Mouse (Mus musculus) splenic B cell, adult 2 months (primary cell): ENCODE results near the gene Cdc42bpa.

Experiments used
- DNase-seq: peaks from one replicate; pipeline ENCODE4 v3.0.0-alpha.2; 2011; ENCODE audit warnings: low read depth, low spot score
- H3K27me3 ChIP-seq: 2 replicates; pipeline ENCODE4 v1.6.1; 2012; ENCODE audit warnings: mild to moderate bottlenecking, low read length, moderate library complexity, mixed read lengths; ENCODE audit not compliant: control insufficient read depth, poor library complexity, insufficient read depth, severe bottlenecking
- H3K36me3 ChIP-seq: 2 replicates; pipeline ENCODE4 v1.6.1; 2012; ENCODE audit warnings: mild to moderate bottlenecking, low read length, moderate library complexity, mixed read lengths; ENCODE audit not compliant: control insufficient read depth, poor library complexity, insufficient read depth, severe bottlenecking

Gene Cdc42bpa

GRCm38 (mm10) chr1:179959721-179960542, at the start of gene Cdc42bpa:
TSS of gene Cdc42bpa (plus strand) at chr1:179960472.
- Histone ChIP-seq H3K36me3 (no peaks in the 10 kb centered on the region), H3K27me3 (no peaks in the 10 kb centered on the region)
- peak; percentile 37 for DNase-seq

- H3K36me3 ChIP-seq = no peaks in the 10 kb centered on the region
- no peaks in the 10 kb centered on the region for H3K27me3 ChIP-seq
- DNase-seq = no peak
These were observed 46.8 kb upstream of the Cdc42bpa start for GRCm38 (mm10) chr1:179913471-179913870.

- Histone ChIP-seq H3K27me3 (no peaks in the 10 kb centered on the region), H3K36me3 (no peaks in the 10 kb centered on the region)
- DNase-seq = no peak
These were observed 43.2 kb upstream of the Cdc42bpa start for GRCm38 (mm10) chr1:179917036-179917435.

GRCm38 (mm10) chr1:179917481-179917880, 42.8 kb upstream of the Cdc42bpa start:
- Histone ChIP-seq H3K27me3 (no peaks in the 10 kb centered on the region), H3K36me3 (no peaks in the 10 kb centered on the region)
- no peak for DNase-seq

GRCm38 (mm10) chr1:179919656-179920436, 40.4 kb upstream of the Cdc42bpa start:
- Histone ChIP-seq H3K36me3 (no peaks in the 10 kb centered on the region), H3K27me3 (no peaks in the 10 kb centered on the region)
- DNase-seq = no peak

GRCm38 (mm10) chr1:179923661-179924405, 36.4 kb upstream of the Cdc42bpa start:
- DNase-seq = no peak
- H3K36me3 ChIP-seq = no peaks in the 10 kb centered on the region
- no peaks in the 10 kb centered on the region for H3K27me3 ChIP-seq

GRCm38 (mm10) chr1:179926240-179926639, 34.0 kb upstream of the Cdc42bpa start:
- no peak for DNase-seq
- Histone ChIP-seq H3K27me3 (no peaks in the 10 kb centered on the region), H3K36me3 (no peaks in the 10 kb centered on the region)

- DNase-seq = no peak
- H3K27me3 ChIP-seq = no peaks in the 10 kb centered on the region
These were observed 33.2 kb upstream of the Cdc42bpa start for GRCm38 (mm10) chr1:179927102-179927501.

GRCm38 (mm10) chr1:179928822-179929221, 31.4 kb upstream of the Cdc42bpa start:
- H3K27me3 ChIP-seq = no peaks in the 10 kb centered on the region
- no peaks in the 10 kb centered on the region for H3K36me3 ChIP-seq
- peak; percentile 1 for DNase-seq

More at GRCm38 (mm10) chr1:179927102-179927501, 33.2 kb upstream of the Cdc42bpa start:
- H3K36me3 ChIP-seq = no peaks in the 10 kb centered on the region

GRCm38 (mm10) chr1:179931247-179931646, 29.0 kb upstream of the Cdc42bpa start:
- Histone ChIP-seq H3K27me3 (no peaks in the 10 kb centered on the region), H3K36me3 (no peaks in the 10 kb centered on the region)
- DNase-seq = no peak

- no peak for DNase-seq
- H3K36me3 ChIP-seq = no peaks in the 10 kb centered on the region
- H3K27me3 ChIP-seq = no peaks in the 10 kb centered on the region
These were observed 26.2 kb upstream of the Cdc42bpa start for GRCm38 (mm10) chr1:179934064-179934463.

- Histone ChIP-seq H3K36me3 (no peaks in the 10 kb centered on the region), H3K27me3 (no peaks in the 10 kb centered on the region)
- no peak for DNase-seq
These were observed 20.0 kb upstream of the Cdc42bpa start for GRCm38 (mm10) chr1:179940071-179940786.

- Histone ChIP-seq H3K27me3 (no peaks in the 10 kb centered on the region), H3K36me3 (no peaks in the 10 kb centered on the region)
- DNase-seq = no peak
These were observed 19.4 kb upstream of the Cdc42bpa start for GRCm38 (mm10) chr1:179940787-179941352.

- Histone ChIP-seq H3K27me3 (no peaks in the 10 kb centered on the region), H3K36me3 (no peaks in the 10 kb centered on the region)
- DNase-seq = no peak
These were observed 15.3 kb upstream of the Cdc42bpa start for GRCm38 (mm10) chr1:179945017-179945416.
